Mouse (Mus musculus) testis, adult 2 months (tissue): ENCODE measurements at regions not wholly inside any gene's neighbourhood (a gene's known extent, or its start where the extent isn't known, plus 50 kb on each side); places are given as distances from the start of the nearest gene placed in this dataset.

Source experiments
- CTCF ChIP-seq: fragments of 200-500 bp; IDR thresholded peaks from 2 replicates; pipeline ENCODE4 v1.5.1; 2012; ENCODE audit warnings: low read depth, mild to moderate bottlenecking, inconsistent platforms, low read length, moderate library complexity; ENCODE audit not compliant: control insufficient read depth, insufficient read depth, insufficient replicate concordance
- POLR2A ChIP-seq: fragments of 200-500 bp; IDR thresholded peaks from 2 replicates; pipeline ENCODE4 v1.6.1; 2012; ENCODE audit warnings: low read depth, mild to moderate bottlenecking, inconsistent platforms, low read length, moderate library complexity; ENCODE audit not compliant: control insufficient read depth

- TF ChIP-seq POLR2A (no peak), CTCF (no peak)
Observed at GRCm38 (mm10) chr5:12808729-12809128, 316.5 kb upstream of the Sema3a start.
